ENCODE assay signal across 8 mouse cellular contexts in the genomic region with DNA sequence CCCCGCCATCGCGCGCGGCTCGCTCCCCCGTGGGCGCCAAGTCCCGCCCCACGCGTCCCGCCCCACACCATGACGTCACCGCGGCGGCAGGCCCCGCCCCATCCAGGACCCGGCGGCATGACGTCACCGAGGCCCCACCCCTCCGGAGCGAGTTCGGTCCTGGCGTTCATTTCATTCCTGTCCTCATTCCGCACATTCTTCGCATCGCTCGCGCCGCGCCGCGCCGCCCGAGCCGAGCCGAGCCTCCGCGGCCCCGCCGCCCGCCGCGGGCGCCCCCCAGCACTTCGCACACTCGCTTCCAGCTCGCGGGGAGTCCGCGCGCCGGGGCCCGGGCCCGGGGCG. TPM values are rescaled to one million over a fixed set of nuclear protein-coding genes. Genes with fewer than 3 reads are reported as not detected.
A peak's percentile ranks its signal among the peaks of the same experiment; 100 is the strongest.
DNase-seq lines count a peak whose midpoint lies in the region; ATAC-seq and TF ChIP-seq lines count a peak whose summit lies in the region.

TSS of gene Tead1 (plus strand) at position 148 of the 342 bp plus-strand sequence.

- peak; percentile 52 for ATAC-seq in megakaryocyte progenitor cell, adult 5-6 weeks (replicated peaks; ENCODE audit: poor library complexity)

- peak within 1 kb of the TSS; percentile 78 for H3K4me3 ChIP-seq in cortical plate, adult 2 months (ENCODE audit: insufficient read depth, low read length)

- DNase-seq in adrenal gland, adult 2 months: peak; percentile 98
- peak; percentile 96 for DNase-seq in gastrocnemius, postnatal 14 days
- DNase-seq in induced T-regulatory cell, adult 2 months (ENCODE audit: low read depth): peak; percentile 59
- peak; percentile 39 to 86 for DNase-seq in left cerebral cortex, adult 9 months (ENCODE audit: low spot score in 2 of 2)
- DNase-seq in right cerebral cortex, postnatal 25 days: peak; percentile 90
- DNase-seq in urinary bladder, postnatal 4 days (ENCODE audit: low spot score in 2 of 2): peak; percentile 95 to 99

- peak; percentile 68; the same call in 1 of the 2 replicates for TF ChIP-seq POLR2A in cortical plate, adult 2 months (IDR thresholded peaks at IDR 0.05; ENCODE audit: extremely low read depth, insufficient read depth, low read length)

- TF ChIP-seq CTCF in cortical plate, adult 2 months (IDR thresholded peaks at IDR 0.05; ENCODE audit: extremely low read depth, insufficient read depth, low read length): no peak

- H3K4me1 ChIP-seq in cortical plate, adult 2 months (ENCODE audit: control insufficient read depth, insufficient read depth, low read length): peaks cover 1% of the 10 kb centered on the region

- intact Hi-C loops in gastrocnemius, postnatal 14 days (cut with DNase I; ENCODE audit: low total_unique reads): no loop called here

- H3K27ac ChIP-seq in cortical plate, adult 2 months (ENCODE audit: insufficient read depth, low read length): peak within 1 kb of the TSS; percentile 8; the same call in 1 of the 2 replicates

RNA-seq across cellular contexts. Expression of gene Tead1, which starts in this region (rescaled TPM):
- 100 to 1,000 TPM in 1 of 2 experiments, 10 to 100 TPM in 1; 57.7 to 106 TPM for total RNA-seq in adrenal gland, adult 2 months (2021)
- polyA plus RNA-seq in adrenal gland, adult 2 months (2012; rRNA removed): 10.9 and 18.6 TPM in 2 replicates
- 6.4 and 6.5 TPM in 2 replicates for polyA plus RNA-seq in cortical plate, adult 2 months (2012; rRNA removed)
- total RNA-seq in gastrocnemius, postnatal 14 days (2021): 100 to 1,000 TPM; 106 to 120 TPM
- not detected in 2 replicates for total RNA-seq in megakaryocyte progenitor cell, adult 5-6 weeks (2015)
- not detected in 2 replicates for total RNA-seq in megakaryocyte progenitor cell, adult 5-6 weeks (2017)

Comparison
In these comparisons a context has a peak if more than half of its experiments do, and no peak if none do; other contexts are left out.
1. Peak in every context shown above with its lines: DNase-seq, ATAC-seq, H3K4me3 ChIP-seq and H3K27ac ChIP-seq.
2. RNA of gene Tead1 (total RNA-seq): 106 to 120 TPM in gastrocnemius, postnatal 14 days and 57.7 to 106 TPM in adrenal gland, adult 2 months; not detected in megakaryocyte progenitor cell, adult 5-6 weeks; every median in the first group is over 10 times any median in the second.
3. Peak in ATAC-seq in megakaryocyte progenitor cell, adult 5-6 weeks; RNA of the gene not detected or under 1 TPM.